Mouse (Mus musculus) T-helper 1 cell (primary cell): ENCODE results near the gene Pi4ka.

Experiments used
- in situ Hi-C: fragments of 300-600 bp; cut with MboI, MseI; formaldehyde crosslinking; loops from one replicate; pipeline ENCODE4 v1.15.1; 2025; ENCODE audit warnings: high pct_unique_total_duplicates

Pi4ka gene

GRCm38 (mm10) chr16:17233702-17234498 lies 172.2 kb downstream of the Pi4ka start:
- in situ Hi-C loops, result loop anchor here (10.0 kb wide), 1 partner anchor 531 kb away; no protein-coding TSS in a partner anchor

GRCm38 (mm10) chr16:17232794-17233701 lies 173.1 kb downstream of the Pi4ka start, which contains the start of gene Hic2:
Gene Hic2 (plus strand): TSS chr16:17233572.
- in situ Hi-C loops, result loop anchor here (10.0 kb wide), 1 partner anchor 532 kb away; no protein-coding TSS in a partner anchor

- in situ Hi-C loops, result loop anchor here (10.0 kb wide), 1 partner anchor 533 kb away; no protein-coding TSS in a partner anchor
Measured at GRCm38 (mm10) chr16:17231523-17231922, 174.6 kb downstream of the Pi4ka start.
